Mouse (Mus musculus) gastrocnemius, postnatal 14 days (tissue): ENCODE measurements around the gene Olfr837. TPM values are rescaled to one million over a fixed set of nuclear protein-coding genes. Genes with fewer than 3 reads are reported as not detected.
"Not testable (repeated sequence)": the region's sequence is repeated elsewhere in the genome, so short reads cannot be mapped to it uniquely, and the experiment has no call there.

Source experiments
- DNase-seq: peaks from one replicate; pipeline ENCODE4 v3.0.0; 2021; ENCODE audit warnings: mixed read lengths
- intact Hi-C: fragments of 180-260 bp; cut with DNase I; formaldehyde crosslinking; loops from one replicate; pipeline ENCODE4 v1.15.1; 2025; ENCODE audit warnings: low total_unique reads
- long read RNA-seq, 2 experiments: library from polyadenylated mRNA; stranded (forward); transcript quantifications; one replicate each; pipeline ENCODE4 v2.0.0; 2021
- total RNA-seq, 2 experiments: library from RNA; stranded (reverse); gene quantifications; 2 replicates each; pipeline ENCODE4 v1.2.3; 2021

The Olfr837 gene
- not detected for total RNA-seq
- long read RNA-seq, experiment 1: 0 reads
- long read RNA-seq, experiment 2: 0 reads

DNA sequence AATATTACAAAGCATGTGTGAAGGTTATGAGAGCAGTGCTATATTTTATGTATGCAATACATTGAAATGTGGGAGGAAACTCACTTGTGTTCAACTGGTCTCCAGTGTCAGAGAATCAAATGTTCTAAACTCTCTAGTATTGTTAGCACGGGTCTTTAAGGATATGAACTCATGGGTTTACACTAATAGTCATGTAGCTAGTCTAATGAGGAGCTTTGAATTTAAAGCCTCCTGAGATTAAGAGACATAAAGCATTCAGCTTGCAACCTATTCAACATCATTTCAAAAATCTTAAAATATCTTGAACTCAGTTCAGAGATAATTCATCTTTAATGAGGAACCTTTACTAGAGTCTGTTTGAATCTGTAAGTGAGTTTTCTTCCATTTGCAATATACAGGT is at the start of gene Olfr837:
Olfr837 (plus strand) TSS at position 301 of the 400 bp plus-strand sequence.
- DNase-seq: no peak
- intact Hi-C loops: no loop called here

DNA sequence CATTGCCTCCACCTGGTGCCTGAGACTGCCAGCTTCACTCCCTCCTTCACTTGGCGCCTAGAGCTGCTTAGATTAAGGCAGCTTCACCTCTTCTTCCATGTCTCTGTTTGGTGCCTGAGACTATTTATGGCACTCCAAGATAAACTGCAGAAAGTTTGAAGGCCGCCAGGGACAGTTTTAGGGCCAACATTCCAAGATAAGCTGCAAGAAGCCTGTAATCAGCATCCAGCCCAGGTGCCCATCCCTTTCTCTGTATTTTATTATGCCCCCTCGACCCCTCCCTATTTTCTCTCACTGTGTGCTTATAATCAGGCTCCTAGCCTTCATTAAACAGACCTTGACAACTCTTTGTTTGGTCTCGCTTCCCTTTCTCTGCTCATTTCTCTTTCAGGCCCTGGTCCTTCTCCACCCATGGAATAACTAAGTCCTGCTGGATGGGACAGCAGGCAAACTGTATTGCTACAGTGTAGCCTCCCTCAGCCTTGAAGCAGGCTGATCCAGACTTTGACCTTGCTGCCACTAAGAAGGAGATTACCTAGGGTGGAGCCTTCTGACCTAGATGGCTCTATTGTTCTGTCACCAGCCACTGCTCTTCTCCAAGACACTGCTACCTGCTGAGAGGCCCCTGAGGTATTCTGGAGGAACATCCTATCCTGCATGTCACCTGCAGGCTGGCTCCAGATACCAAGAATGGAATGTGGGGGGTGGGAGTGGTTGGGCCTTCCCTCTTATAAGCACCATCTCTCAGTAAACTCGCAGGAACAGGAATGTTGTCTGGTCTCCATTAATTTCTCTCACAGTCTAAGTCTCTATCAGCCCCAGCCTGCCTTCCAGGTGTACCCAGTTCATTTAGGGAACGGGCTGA is 43.0 kb upstream of the Olfr837 start:
- intact Hi-C loops, DNase-seq: not testable (repeated sequence)

DNA sequence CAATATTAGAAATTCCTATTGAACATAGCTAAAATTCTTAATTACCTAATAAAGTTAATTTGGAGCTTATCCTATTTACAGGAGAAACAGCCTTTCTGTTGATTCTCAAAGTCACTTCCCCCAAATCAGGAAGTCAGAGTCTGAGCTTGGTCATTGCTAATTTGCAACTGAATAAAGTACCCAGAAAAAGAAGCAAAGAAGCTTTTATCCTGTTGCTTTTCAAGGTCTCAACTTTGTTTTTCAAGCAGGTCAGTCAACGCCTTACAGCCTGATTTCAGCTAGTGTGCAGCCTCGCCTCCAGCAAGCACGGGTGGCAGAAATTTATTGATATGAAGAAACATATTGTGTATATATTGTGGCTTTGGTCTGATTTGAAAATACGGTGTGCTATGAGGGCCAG is 38.8 kb upstream of the Olfr837 start:
- intact Hi-C loops: no loop called here
- DNase-seq: no peak

DNA sequence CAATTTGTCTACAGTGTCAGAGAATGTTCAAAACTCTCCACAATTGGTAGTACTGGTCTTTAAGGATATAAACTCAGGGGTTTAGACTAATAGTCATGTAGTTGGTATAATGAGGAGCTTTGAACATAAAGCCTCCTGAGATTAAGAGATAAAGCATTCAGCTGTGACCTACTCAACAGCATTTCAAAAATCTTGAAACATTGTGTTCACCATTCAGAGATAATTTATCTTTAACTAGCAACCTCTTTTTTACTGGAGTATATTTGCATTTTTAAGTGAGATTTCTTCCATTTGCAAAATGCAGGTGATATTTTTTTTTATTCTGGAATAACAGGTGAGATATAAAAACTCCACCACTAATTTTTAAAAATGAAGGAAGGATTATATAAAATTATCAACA is 16.0 kb upstream of the Olfr837 start, which contains the start of gene Olfr836:
Olfr836 (plus strand) TSS at position 301 of the 400 bp plus-strand sequence.
- intact Hi-C loops: no loop called here
- DNase-seq: no peak

DNA sequence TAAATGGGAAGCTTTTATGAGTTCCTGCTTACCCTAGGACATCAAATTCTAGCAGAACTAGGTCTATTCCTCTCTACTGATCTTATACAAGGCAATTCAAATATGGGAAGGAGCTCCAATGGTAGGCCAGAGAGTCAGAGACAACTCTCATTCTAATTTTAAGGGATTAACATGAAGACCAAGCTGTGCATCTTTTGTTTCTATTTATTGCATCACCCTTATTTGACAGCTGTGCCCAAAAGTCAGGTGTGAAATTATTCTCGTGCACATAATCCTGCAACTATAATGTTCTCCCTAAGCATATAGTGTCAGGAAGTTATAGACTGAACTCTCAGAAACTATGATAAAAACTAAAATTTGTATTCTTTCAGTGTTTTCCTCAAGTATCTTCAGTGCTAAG is 41.1 kb downstream of the Olfr837 start, which contains the start of gene Olfr839-ps1:
Olfr839-ps1 (minus strand) TSS at position 101 of the 400 bp plus-strand sequence.
- DNase-seq: no peak
- intact Hi-C loops: no loop called here

Other genes starting within 250 kb of the Olfr837 start
- gene Olfr832, start 199.2 kb upstream of the Olfr837 start, total RNA-seq: not detected
- gene Olfr834, start 148.3 kb upstream of the Olfr837 start, total RNA-seq: not detected
- not detected for gene Olfr835, start 103.6 kb upstream of the Olfr837 start, total RNA-seq
- not detected for gene Olfr836, start 15.9 kb upstream of the Olfr837 start, total RNA-seq
- not detected for gene Olfr839-ps1, start 41.0 kb downstream of the Olfr837 start, total RNA-seq
- gene Olfr843, start 115.7 kb downstream of the Olfr837 start, total RNA-seq: not detected
- gene Olfr844, start 180.0 kb downstream of the Olfr837 start, total RNA-seq: not detected
- gene Olfr845, start 200.1 kb downstream of the Olfr837 start, total RNA-seq: not detected
- not detected for gene Olfr846, start 227.7 kb downstream of the Olfr837 start, total RNA-seq
- not detected for gene Olfr847, start 242.4 kb downstream of the Olfr837 start, total RNA-seq